Mouse (Mus musculus): ENCODE measurements around the gene Gpsm3. TPM values are rescaled to one million over a fixed set of nuclear protein-coding genes. Genes with fewer than 3 reads are reported as not detected.

Gene Gpsm3
- total and polyA plus RNA-seq, 3 experiments: 13.0 to 38.7 (median 18.2) TPM

DNA sequence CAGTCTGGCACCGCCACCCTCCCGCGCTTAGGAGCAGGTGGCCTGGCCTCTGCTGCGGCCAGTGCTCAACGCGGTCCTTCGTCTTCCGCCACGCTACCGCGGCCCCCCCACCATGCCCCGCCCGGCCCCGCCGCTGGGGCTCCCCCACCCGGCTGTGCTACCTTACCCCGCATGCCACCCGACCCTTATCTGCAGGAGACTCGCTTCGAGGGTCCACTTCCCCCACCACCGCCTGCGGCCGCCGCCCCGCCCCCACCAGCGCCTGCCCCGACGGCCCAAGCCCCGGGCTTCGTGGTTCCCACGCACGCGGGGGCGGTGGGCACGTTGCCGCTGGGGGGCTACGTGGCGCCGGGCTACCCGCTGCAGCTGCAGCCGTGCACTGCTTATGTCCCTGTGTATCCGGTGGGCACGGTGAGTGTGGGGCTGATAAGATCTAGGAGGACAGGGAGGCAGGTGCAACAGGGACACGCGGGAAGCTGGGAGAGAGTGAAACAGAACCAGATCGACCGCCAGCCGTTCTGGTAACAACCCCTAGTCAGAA is 41.2 kb downstream of the Gpsm3 start:
- no peak for DNase-seq (ENCODE audit: extremely low read depth)
- Histone ChIP-seq H3K36me3 (replicated peaks in 1 of 2; ENCODE audit: control insufficient read depth in 1 of 2, insufficient read depth in 1 of 2, low read length in 1 of 2) (no peaks in the 10 kb centered on the region), H3K79me2 (replicated peaks; ENCODE audit: control insufficient read depth, extremely low read depth, insufficient read depth, poor library complexity, severe bottlenecking) (no peaks in the 10 kb centered on the region), H3K4me2 (ENCODE audit: insufficient read depth, low read depth, poor library complexity, severe bottlenecking) (no peak overlapping the region), H3K27me3 (replicated peaks) (peaks cover 72% of the 10 kb centered on the region), H3K27ac (ENCODE audit: insufficient read depth, low read depth) (no peak overlapping the region), H3K4me1 (ENCODE audit: control insufficient read depth in 1 of 2, insufficient read depth in 2 of 2) (peaks cover 2 to 3% of the 10 kb centered on the region in 2 experiments; a peak in 2 of 4 replicates), H3K4me3 (replicated peaks in 1 of 3; ENCODE audit: low read depth in 2 of 3, low read length in 2 of 3, poor library complexity in 1 of 3) (no peak overlapping the region), H3K9ac (ENCODE audit: insufficient read depth, low read depth) (no peak overlapping the region), H3K9me3 (replicated peaks; ENCODE audit: low read length) (peaks cover 2% of the 10 kb centered on the region)
- in situ Hi-C loops (cut with MboI; ENCODE audit: low pct_ligation_motif_present, low pct_unique_long_range_greater_than_20kb, low sequenced_read_pairs) (no loop called here), dilution Hi-C loops (cut with MboI; ENCODE audit: extremely low pct_ligation_motif_present, extremely low pct_unique_long_range_greater_than_20kb, low sequenced_read_pairs) (no loop called here)
- TF ChIP-seq TCF12 (IDR thresholded peaks at IDR 0.05; ENCODE audit: low read depth, low read length): no peak
- TF ChIP-seq USF1 (IDR thresholded peaks at IDR 0.05; ENCODE audit: low read depth, low read length): no peak
- TF ChIP-seq SIN3A (IDR thresholded peaks at IDR 0.05; ENCODE audit: low read length): no peak
- TF ChIP-seq GABPA (IDR thresholded peaks at IDR 0.05; ENCODE audit: insufficient replicate concordance, low read depth, low read length): no peak
- TF ChIP-seq CHD2 (IDR thresholded peaks at IDR 0.05; ENCODE audit: low read length): no peak
- TF ChIP-seq RCOR1 (conservative IDR thresholded peaks at IDR 0.05; ENCODE audit: low read depth, low read length): no peak
- no peak for TF ChIP-seq ZNF384 (IDR thresholded peaks at IDR 0.05; ENCODE audit: low read depth, low read length)
- TF ChIP-seq ZMIZ1 (IDR thresholded peaks at IDR 0.05; ENCODE audit: low read depth, low read length): no peak
- TF ChIP-seq MEF2A (IDR thresholded peaks at IDR 0.05; ENCODE audit: borderline replicate concordance, low read depth, low read length): no peak
- TF ChIP-seq MAFK (IDR thresholded peaks at IDR 0.05; ENCODE audit: insufficient replicate concordance, low read length): no peak
- no peak for TF ChIP-seq BHLHE40 (IDR thresholded peaks at IDR 0.05; ENCODE audit: low read depth, low read length)
- TF ChIP-seq POLR2A (IDR thresholded peaks at IDR 0.05; ENCODE audit: low read depth, low read length): no peak
- no peak for TF ChIP-seq CHD1 (IDR thresholded peaks at IDR 0.05; ENCODE audit: low read depth, low read length)
- TF ChIP-seq SMC3 (IDR thresholded peaks at IDR 0.05; ENCODE audit: low read depth, low read length): no peak
- TF ChIP-seq HCFC1 (IDR thresholded peaks at IDR 0.05; ENCODE audit: low read depth, low read length): no peak
- TF ChIP-seq JUN (IDR thresholded peaks at IDR 0.05; ENCODE audit: insufficient read depth, low read depth, low read length): no peak
- no peak for TF ChIP-seq RAD21 (IDR thresholded peaks at IDR 0.05; ENCODE audit: low read depth, low read length)
- TF ChIP-seq MAX (IDR thresholded peaks at IDR 0.05; ENCODE audit: low read length): no peak

DNA sequence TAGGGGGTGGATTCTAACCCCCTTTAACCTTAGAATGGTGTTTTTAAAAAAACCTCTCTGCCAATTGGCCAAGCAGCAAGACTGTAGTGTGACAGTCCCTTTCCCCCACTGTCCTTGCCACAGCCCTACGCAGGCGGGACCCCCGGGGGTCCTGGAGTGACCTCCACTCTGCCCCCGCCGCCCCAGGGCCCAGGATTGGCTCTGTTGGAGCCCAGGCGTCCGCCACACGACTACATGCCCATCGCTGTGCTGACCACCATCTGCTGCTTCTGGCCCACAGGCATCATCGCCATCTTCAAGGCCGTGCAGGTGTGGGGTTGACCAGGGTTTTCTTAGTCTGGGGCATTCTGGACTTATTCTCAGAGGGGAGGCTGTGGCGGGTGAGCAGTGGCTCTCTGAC is 42.0 kb downstream of the Gpsm3 start:
- dilution Hi-C loops (cut with MboI; ENCODE audit: extremely low pct_ligation_motif_present, extremely low pct_unique_long_range_greater_than_20kb, low sequenced_read_pairs): no loop called here
- H3K27ac ChIP-seq (ENCODE audit: insufficient read depth, low read depth): no peak overlapping the region

More for the DNA sequence above, 42.0 kb downstream of the Gpsm3 start:
- DNase-seq (ENCODE audit: extremely low read depth): no peak
- Histone ChIP-seq H3K9me3 (replicated peaks; ENCODE audit: low read length) (no peaks in the 10 kb centered on the region), H3K9ac (ENCODE audit: insufficient read depth, low read depth) (no peak overlapping the region), H3K27me3 (replicated peaks) (peaks cover 74% of the 10 kb centered on the region), H3K4me1 (ENCODE audit: control insufficient read depth in 1 of 2, insufficient read depth in 2 of 2) (peaks cover 2 to 3% of the 10 kb centered on the region in 2 experiments; a peak in 2 of 4 replicates), H3K36me3 (replicated peaks in 1 of 2; ENCODE audit: control insufficient read depth in 1 of 2, insufficient read depth in 1 of 2, low read length in 1 of 2) (no peaks in the 10 kb centered on the region), H3K4me2 (ENCODE audit: insufficient read depth, low read depth, poor library complexity, severe bottlenecking) (no peak overlapping the region), H3K4me3 (replicated peaks in 1 of 3; ENCODE audit: low read depth in 2 of 3, low read length in 2 of 3, poor library complexity in 1 of 3) (no peak overlapping the region), H3K79me2 (replicated peaks; ENCODE audit: control insufficient read depth, extremely low read depth, insufficient read depth, poor library complexity, severe bottlenecking) (no peaks in the 10 kb centered on the region)
- no peak for TF ChIP-seq MXI1 (IDR thresholded peaks at IDR 0.05; ENCODE audit: low read depth, low read length)
- no peak for TF ChIP-seq TBP (conservative IDR thresholded peaks at IDR 0.05; ENCODE audit: low read depth, low read length)
- TF ChIP-seq E2F4 (IDR thresholded peaks at IDR 0.05; ENCODE audit: insufficient replicate concordance, low read depth, low read length): no peak
- no peak for TF ChIP-seq MAX (IDR thresholded peaks at IDR 0.05; ENCODE audit: low read length)
- no peak for TF ChIP-seq SIN3A (IDR thresholded peaks at IDR 0.05; ENCODE audit: low read length)
- no peak for TF ChIP-seq CHD1 (IDR thresholded peaks at IDR 0.05; ENCODE audit: low read depth, low read length)
- TF ChIP-seq BHLHE40 (IDR thresholded peaks at IDR 0.05; ENCODE audit: low read depth, low read length): no peak
- TF ChIP-seq JUN (IDR thresholded peaks at IDR 0.05; ENCODE audit: insufficient read depth, low read depth, low read length): no peak
- no peak for TF ChIP-seq EP300 (IDR thresholded peaks at IDR 0.05; ENCODE audit: low read length)
- TF ChIP-seq TCF12 (IDR thresholded peaks at IDR 0.05; ENCODE audit: low read depth, low read length): no peak
- TF ChIP-seq GABPA (IDR thresholded peaks at IDR 0.05; ENCODE audit: insufficient replicate concordance, low read depth, low read length): no peak
- TF ChIP-seq POLR2AphosphoS2 (IDR thresholded peaks at IDR 0.05; ENCODE audit: low read depth, low read length): no peak
- no peak for TF ChIP-seq ZKSCAN1 (IDR thresholded peaks at IDR 0.05; ENCODE audit: borderline replicate concordance, low read depth, low read length)
- TF ChIP-seq UBTF (IDR thresholded peaks at IDR 0.05; ENCODE audit: low read depth, low read length): no peak
- in situ Hi-C loops (cut with MboI; ENCODE audit: low pct_ligation_motif_present, low pct_unique_long_range_greater_than_20kb, low sequenced_read_pairs): no loop called here

Measured in CH12.LX (cell line).